Mouse (Mus musculus): ENCODE measurements around the gene Plscr2.

The Plscr2 gene

DNA sequence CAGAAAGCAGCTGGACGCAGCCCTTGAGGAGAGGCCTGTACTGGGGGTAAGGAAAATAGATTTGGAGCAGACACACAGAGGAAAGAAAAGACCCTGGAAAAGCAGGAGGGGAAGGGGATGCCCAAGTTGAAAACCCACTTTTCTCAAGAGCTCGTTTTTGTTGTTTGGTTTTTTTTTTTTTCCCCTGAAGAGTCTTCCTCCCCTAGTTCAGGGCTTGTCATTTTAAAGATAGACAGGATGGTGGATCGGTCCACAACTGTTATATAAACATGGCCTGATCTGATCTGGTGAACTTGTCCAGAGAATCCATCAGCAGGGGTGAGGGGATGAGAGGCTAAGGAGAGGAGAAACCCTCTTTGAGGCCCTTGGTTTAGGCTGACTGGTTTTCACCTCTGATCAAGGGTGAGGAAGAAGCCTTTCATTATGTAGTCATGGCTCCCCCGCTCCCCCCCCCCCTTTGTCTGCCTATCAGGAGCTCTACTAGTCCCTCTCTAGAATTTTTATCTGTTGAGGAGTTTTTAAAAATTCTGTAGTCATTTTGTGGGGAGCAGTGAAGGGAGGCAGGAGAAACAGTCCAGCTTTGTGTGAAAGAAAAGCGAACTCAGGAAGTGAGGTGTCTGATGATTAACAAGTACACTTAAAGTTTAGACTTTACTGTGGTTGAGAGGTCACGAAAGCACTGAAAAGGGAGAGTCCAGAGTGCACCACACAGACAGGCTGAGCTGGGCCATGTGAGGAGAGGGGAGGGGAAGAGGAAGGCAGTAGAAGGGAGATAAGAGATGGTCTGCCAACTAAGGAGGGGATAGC, 1.2 kb upstream of the Plscr2 start:
- DNase-seq (ENCODE audit: extremely low read depth, low read depth): peak; percentile 92

- DNase-seq (ENCODE audit: extremely low read depth, low read depth): no peak
These were observed 958 bp downstream of the Plscr2 start for GRCm38 (mm10) chr9:92276360-92276759.

DNA sequence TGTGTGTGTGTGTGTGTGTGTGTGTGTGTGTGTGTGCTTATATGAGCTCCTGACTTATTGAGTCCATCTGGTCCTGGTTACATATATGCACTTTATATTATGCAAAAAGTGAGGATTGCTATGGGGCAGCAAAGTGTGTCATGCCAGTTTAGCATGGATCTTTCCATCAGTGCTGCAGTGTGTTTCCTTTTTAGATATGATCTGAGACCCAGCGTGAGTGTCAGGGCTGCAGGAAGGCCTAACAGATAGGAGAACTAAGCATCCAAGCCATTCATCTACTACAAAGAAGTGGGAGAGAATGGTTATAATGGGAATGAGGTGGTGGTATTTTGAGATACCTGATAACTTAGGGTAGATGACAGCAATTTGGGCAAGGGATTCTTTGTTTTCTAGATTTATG, 4.6 kb downstream of the Plscr2 start:
- DNase-seq (ENCODE audit: extremely low read depth, low read depth): no peak

DNA sequence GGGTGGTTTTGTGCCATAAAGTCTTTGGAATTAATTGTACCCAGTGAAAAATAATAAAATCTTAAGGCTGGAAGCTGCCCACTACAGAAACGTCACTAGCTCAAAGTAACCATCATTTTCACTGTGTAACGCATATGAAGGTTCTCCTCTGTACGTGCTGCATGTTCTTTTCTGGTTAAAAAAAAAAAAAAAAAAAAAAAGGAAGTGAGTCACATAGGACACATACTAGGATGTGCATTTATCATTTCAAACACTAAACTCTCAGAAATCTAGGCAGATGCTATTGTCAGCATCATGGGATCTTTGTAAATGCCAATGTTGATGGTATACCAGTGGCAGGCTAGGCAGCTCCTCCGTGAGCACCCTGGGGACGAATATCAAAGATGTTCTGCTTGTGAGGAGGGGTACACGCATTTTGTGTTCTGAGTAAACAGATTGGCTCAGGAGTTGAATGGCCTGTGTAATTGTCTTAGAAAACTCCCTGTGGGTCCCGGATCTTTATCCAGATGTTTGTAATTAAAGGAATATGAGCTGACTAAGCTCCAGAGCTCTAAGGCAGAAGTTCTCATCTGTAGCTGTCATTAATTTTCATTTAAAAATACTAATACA, 7.3 kb downstream of the Plscr2 start:
- DNase-seq (ENCODE audit: extremely low read depth, low read depth): no peak

GRCm38 (mm10) chr9:92289675-92290074, 14.3 kb downstream of the Plscr2 start:
- DNase-seq (ENCODE audit: extremely low read depth, low read depth): peak; percentile 78

DNA sequence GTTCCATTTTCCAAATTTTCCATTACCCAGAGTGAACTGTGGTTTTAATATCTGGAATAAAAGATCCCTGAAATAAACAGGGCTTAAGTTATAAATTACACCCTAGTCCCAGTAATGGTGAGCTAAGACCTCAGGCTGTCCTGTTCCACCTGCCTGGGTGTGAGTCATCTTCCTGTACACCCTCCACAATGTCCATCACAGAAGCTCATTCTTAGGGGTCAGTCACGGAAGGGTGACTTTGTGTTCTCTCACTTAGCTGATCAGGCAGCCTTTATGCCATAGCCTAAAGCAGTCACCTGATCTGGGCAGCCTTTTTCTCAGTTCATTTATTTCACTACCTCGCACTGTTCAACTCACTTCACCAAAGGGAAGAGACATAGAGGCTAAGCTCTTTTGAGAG, 16.8 kb downstream of the Plscr2 start:
- no peak for DNase-seq (ENCODE audit: extremely low read depth, low read depth)

GRCm38 (mm10) chr9:92292922-92293321, 17.5 kb downstream of the Plscr2 start:
- no peak for DNase-seq (ENCODE audit: extremely low read depth, low read depth)

DNA sequence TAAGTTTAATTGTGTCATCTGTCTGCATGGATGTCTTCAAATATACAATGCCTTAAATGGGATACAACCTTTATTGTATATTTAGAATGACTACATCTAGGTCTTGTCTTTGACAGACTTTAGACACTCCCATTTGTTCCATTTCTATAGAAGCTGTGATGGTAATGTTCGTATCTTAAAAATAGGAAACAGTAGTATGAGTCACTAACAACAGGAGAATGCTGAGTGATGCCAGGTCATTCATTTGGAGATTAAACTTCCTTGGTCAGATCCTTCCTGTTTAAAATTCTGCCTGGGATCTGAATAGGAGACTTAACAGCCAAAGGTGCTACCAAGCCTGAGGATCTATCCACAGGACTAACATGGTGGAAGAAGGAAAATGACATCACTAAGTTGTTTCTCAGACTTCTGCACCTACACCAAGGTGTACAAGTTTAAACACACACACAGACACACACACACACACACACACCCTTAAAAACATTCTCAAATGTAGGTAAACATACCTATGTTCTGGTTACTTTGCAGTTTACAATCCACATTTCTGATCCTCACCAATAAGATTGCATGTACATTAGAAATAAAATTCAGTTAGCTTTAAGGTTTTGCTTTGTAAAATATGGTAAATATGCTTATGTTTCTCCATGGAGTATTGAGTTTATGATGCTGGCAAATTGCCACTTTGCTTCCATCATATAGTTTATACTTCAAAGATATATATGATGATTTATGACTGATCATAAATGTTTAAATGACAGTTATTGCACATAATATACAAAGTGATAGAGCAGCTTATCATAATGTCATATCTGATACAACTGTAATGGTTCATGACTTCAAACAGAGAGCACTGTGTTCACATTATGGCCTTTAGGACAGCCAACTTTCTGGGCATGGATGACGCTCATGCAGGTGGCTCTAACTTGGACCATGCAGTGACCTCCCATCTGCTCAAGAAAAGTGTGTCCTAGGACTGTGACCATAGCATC, 18.5 kb downstream of the Plscr2 start:
- no peak for DNase-seq (ENCODE audit: extremely low read depth, low read depth)

- no peak for DNase-seq (ENCODE audit: extremely low read depth, low read depth)
These were observed 22.9 kb downstream of the Plscr2 start for GRCm38 (mm10) chr9:92298288-92298687.

DNA sequence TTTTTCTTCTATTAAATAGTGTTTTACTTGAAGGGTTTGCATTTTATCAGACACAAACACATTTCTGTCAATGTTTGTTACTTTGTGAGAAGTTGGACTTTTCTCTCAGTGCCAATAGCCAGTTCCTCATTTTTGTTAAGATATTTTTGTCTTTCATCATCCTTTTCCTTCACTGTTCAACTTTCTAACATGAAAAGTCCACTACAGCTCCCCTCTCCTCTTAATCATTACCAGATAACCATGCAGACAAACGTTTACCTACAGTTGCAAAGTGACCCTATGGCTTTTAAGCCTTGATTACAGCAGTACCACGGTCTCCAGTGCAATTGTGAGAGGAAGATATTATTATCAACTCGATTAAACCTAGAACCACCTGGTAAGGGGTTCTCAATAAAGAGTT, 25.8 kb downstream of the Plscr2 start:
- peak; percentile 86 for DNase-seq (ENCODE audit: extremely low read depth, low read depth)

DNA sequence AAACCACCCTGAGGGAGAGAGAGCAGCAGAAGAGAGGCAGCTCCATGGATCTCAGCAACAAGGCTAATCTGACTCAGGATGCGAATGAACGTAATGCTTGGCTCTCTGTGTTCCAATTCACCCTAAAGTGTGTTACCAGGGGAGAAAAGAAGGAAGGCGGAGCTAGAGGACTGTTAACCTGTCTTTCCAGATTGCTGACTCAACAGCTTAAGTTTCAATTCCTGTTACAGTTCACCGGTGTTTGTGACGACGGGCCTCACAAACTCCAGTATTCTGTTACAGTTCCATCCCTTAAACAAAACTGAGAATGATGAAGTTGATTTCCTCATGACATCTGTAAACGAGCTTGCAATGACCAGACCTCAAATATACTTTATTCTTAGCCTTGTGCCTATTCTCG, 29.7 kb downstream of the Plscr2 start:
- DNase-seq (ENCODE audit: extremely low read depth, low read depth): no peak

- DNase-seq (ENCODE audit: extremely low read depth, low read depth): no peak
These were observed 30.3 kb downstream of the Plscr2 start for GRCm38 (mm10) chr9:92305620-92306220.

GRCm38 (mm10) chr9:92309077-92309476, 33.7 kb downstream of the Plscr2 start, which contains the start of gene 1700057G04Rik:
Gene 1700057G04Rik (plus strand): TSS chr9:92309377.
- DNase-seq (ENCODE audit: extremely low read depth, low read depth): no peak

- no peak for DNase-seq (ENCODE audit: extremely low read depth, low read depth)
These were observed 41.4 kb downstream of the Plscr2 start for GRCm38 (mm10) chr9:92316791-92317190.

- DNase-seq (ENCODE audit: extremely low read depth, low read depth): peak; percentile 37
These were observed 50.5 kb downstream of the Plscr2 start for GRCm38 (mm10) chr9:92325936-92326335.

GRCm38 (mm10) chr9:92326813-92327212, 51.4 kb downstream of the Plscr2 start:
- no peak for DNase-seq (ENCODE audit: extremely low read depth, low read depth)

DNA sequence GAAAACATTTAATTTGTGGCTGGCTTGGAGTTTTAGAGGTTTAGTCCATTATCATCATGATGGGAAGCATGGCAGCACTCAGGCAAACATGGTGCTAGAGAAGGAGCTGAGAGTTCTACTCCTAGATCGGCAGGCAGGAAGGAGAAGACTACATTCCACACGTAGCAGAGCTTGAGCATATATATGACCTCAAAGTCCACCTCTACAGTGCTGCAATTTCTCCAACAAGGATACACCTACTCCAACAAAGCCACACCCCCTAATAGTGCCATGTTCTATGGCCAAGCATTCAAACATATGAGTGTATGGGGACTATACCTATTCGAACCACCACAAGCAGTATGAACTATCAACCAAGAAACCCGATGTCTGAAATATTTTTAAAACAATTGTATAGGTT, 56.0 kb downstream of the Plscr2 start:
- DNase-seq (ENCODE audit: extremely low read depth, low read depth): no peak

DNA sequence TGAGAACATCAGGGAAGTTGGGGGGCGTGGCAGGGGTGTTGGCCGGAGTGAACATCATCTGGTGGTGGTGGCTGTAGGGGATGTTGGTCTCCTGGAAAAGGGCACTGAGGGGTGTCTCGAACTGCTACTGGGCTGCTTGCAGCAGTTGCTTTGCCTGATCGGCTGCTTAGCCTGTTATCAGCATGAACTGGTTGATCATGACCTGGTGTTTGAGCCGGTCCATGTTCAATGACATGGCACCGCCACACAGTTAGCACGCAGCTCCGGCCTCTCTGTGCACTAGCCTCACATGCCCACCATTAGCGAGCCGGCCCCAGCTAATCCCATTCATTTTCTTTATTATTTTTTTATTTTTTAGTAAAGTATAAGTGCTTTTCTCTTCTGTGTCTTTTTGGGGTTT, 59.4 kb downstream of the Plscr2 start:
- DNase-seq (ENCODE audit: extremely low read depth, low read depth): no peak

GRCm38 (mm10) chr9:92335277-92335818, 59.9 kb downstream of the Plscr2 start:
- DNase-seq (ENCODE audit: extremely low read depth, low read depth): peak; percentile 41

- DNase-seq (ENCODE audit: extremely low read depth, low read depth): no peak
These were observed 61.7 kb downstream of the Plscr2 start for GRCm38 (mm10) chr9:92337063-92337462.

DNA sequence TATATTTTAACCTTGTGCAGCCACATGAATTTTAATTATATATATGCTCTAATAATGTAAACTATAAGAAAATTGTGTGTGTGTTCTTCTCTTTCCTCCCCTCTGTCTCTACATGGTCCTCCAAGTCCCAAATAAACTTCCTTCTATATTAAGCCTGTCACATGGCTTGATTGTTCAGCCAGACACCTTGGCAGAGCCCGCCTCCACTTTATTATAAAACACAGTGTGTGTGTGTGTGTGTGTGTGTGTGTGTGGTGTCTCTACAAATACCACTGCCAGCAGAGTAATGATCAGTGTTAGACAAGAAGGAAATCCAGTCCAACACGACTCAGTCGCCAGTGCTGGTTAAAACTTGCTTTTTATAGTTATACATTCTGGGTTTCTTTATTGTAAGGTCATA, 62.3 kb downstream of the Plscr2 start:
- DNase-seq (ENCODE audit: extremely low read depth, low read depth): no peak

Data from MEL-GATA-1-ER (cell line).